Mouse (Mus musculus) intestine, embryonic 15.5 days (tissue): ENCODE results near the gene Dnttip2. TPM values are rescaled to one million over a fixed set of nuclear protein-coding genes. Genes with fewer than 3 reads are reported as not detected.
"Not testable (repeated sequence)": the region's sequence is repeated elsewhere in the genome, so short reads cannot be mapped to it uniquely, and the experiment has no call there.

ENCODE experiments used
- ATAC-seq: fragments of 200-750 bp; cut with Nextera tagmentation; 2 replicates; pipeline ENCODE4 v1.8.0; 2017; ENCODE audit warnings: moderate TSS enrichment, moderate library complexity
- H3K27ac ChIP-seq: fragments of 300-500 bp; sonication (generic); 2 replicates; pipeline ENCODE4 v1.5.1; 2015; ENCODE audit warnings: mild to moderate bottlenecking, inconsistent platforms
- H3K27me3 ChIP-seq: fragments of 300-500 bp; sonication (generic); replicated peaks from 2 replicates; pipeline ENCODE4 v1.6.1; 2015; ENCODE audit warnings: inconsistent platforms
- H3K36me3 ChIP-seq: fragments of 300-500 bp; sonication (generic); 2 replicates; pipeline ENCODE4 v1.6.1; 2015; ENCODE audit warnings: inconsistent platforms
- H3K4me1 ChIP-seq: fragments of 300-500 bp; sonication (generic); replicated peaks from 2 replicates; pipeline ENCODE4 v1.6.1; 2015; ENCODE audit warnings: inconsistent platforms
- H3K4me2 ChIP-seq: fragments of 300-500 bp; sonication (generic); replicated peaks from 2 replicates; pipeline ENCODE4 v1.6.1; 2015; ENCODE audit warnings: mild to moderate bottlenecking, inconsistent platforms
- H3K4me3 ChIP-seq: fragments of 300-500 bp; sonication (generic); replicated peaks from 2 replicates; pipeline ENCODE4 v1.5.1; 2015; ENCODE audit warnings: inconsistent platforms
- H3K9ac ChIP-seq: fragments of 300-500 bp; sonication (generic); 2 replicates; pipeline ENCODE4 v1.6.1; 2015; ENCODE audit warnings: inconsistent platforms
- H3K9me3 ChIP-seq: fragments of 300-500 bp; sonication (generic); 2 replicates; pipeline ENCODE4 v1.6.1; 2016; ENCODE audit warnings: inconsistent platforms
- WGBS: fragments of 180-500 bp; shearing (Covaris S2); methylation state at CpG from one replicate; pipeline ENCODE4 v1.1.7; 2015; 5-methylcytosine and 5-hydroxymethylcytosine counted together
- polyA plus RNA-seq: library from polyadenylated mRNA; unstranded; fragments of >200 nt; fragmentation: Nextera tagmentation; extraction: Ambion mirVana; gene quantifications from 2 replicates; pipeline ENCODE4 v1.2.1, GENCODE M21; 2015

Dnttip2 gene
- polyA plus RNA-seq: 68.3 and 77.4 TPM in 2 replicates

GRCm38 (mm10) chr3:122274241-122275024, at the start of gene Dnttip2:
TSS of gene Dnttip2 (plus strand) at chr3:122274388.
- peak within 1 kb of the TSS; percentile 57 for H3K4me2 ChIP-seq
- peaks cover 17% of the 10 kb centered on the region for H3K36me3 ChIP-seq
- H3K4me1 ChIP-seq: peaks cover 29% of the 10 kb centered on the region
- WGBS: under 1% methylated on average over 57 of the region's 57 CpGs
- peak within 1 kb of the TSS; percentile 89 for H3K4me3 ChIP-seq
- H3K27me3 ChIP-seq: no peaks in the 10 kb centered on the region
- ATAC-seq: peak; percentile 98
- H3K9ac ChIP-seq: peak within 1 kb of the TSS; percentile 96
- H3K27ac ChIP-seq: peak within 1 kb of the TSS; percentile 75
- no peaks in the 10 kb centered on the region for H3K9me3 ChIP-seq

GRCm38 (mm10) chr3:122226972-122227371, 47.2 kb upstream of the Dnttip2 start:
- H3K9ac ChIP-seq, H3K36me3 ChIP-seq, ATAC-seq, H3K4me3 ChIP-seq, H3K9me3 ChIP-seq, H3K27me3 ChIP-seq, H3K4me2 ChIP-seq, H3K4me1 ChIP-seq, H3K27ac ChIP-seq: not testable (repeated sequence)
- 60% methylated on average over 6 of the region's 6 CpGs for WGBS

GRCm38 (mm10) chr3:122235772-122236171, 38.4 kb upstream of the Dnttip2 start:
- 22% methylated on average over 1 of the region's 1 CpGs for WGBS
- ATAC-seq: peak; percentile 78
- no peaks in the 10 kb centered on the region for H3K9me3 ChIP-seq

GRCm38 (mm10) chr3:122242876-122243275, 31.3 kb upstream of the Dnttip2 start:
- WGBS: 51% methylated on average over 6 of the region's 6 CpGs
- no peaks in the 10 kb centered on the region for H3K27me3 ChIP-seq
- no peak overlapping the region for H3K4me2 ChIP-seq
- no peak for ATAC-seq
- no peak overlapping the region for H3K9ac ChIP-seq
- H3K4me1 ChIP-seq: peaks cover 15% of the 10 kb centered on the region
- H3K4me3 ChIP-seq: no peak overlapping the region
- H3K27ac ChIP-seq: no peak overlapping the region
- H3K36me3 ChIP-seq: no peaks in the 10 kb centered on the region
- H3K9me3 ChIP-seq: no peaks in the 10 kb centered on the region

More at GRCm38 (mm10) chr3:122235772-122236171, 38.4 kb upstream of the Dnttip2 start:
- Histone ChIP-seq H3K27ac (no peak overlapping the region), H3K4me2 (no peak overlapping the region), H3K27me3 (no peaks in the 10 kb centered on the region), H3K4me3 (no peak overlapping the region), H3K36me3 (no peaks in the 10 kb centered on the region), H3K9ac (no peak overlapping the region), H3K4me1 (0 out of 2 replicates have a peak, but pooled peaks cover 4% of the 10 kb centered on the region)

GRCm38 (mm10) chr3:122243416-122244167, 30.6 kb upstream of the Dnttip2 start:
- ATAC-seq: no peak
- H3K27me3 ChIP-seq: no peaks in the 10 kb centered on the region
- H3K4me3 ChIP-seq: no peak overlapping the region
- no peak overlapping the region for H3K4me2 ChIP-seq
- 56% methylated on average over 14 of the region's 14 CpGs for WGBS
- H3K4me1 ChIP-seq: peaks cover 16% of the 10 kb centered on the region
- no peaks in the 10 kb centered on the region for H3K9me3 ChIP-seq
- H3K27ac ChIP-seq: no peak overlapping the region
- no peak overlapping the region for H3K9ac ChIP-seq
- no peaks in the 10 kb centered on the region for H3K36me3 ChIP-seq

- WGBS: 44% methylated on average over 6 of the region's 6 CpGs
- Histone ChIP-seq H3K36me3 (no peaks in the 10 kb centered on the region), H3K4me1 (peaks cover 16% of the 10 kb centered on the region), H3K4me3 (peak overlapping the region; percentile 96), H3K27ac (no peak overlapping the region), H3K9ac (no peak overlapping the region), H3K4me2 (peak overlapping the region; percentile 59), H3K9me3 (no peaks in the 10 kb centered on the region), H3K27me3 (no peaks in the 10 kb centered on the region)
- ATAC-seq: no peak
These were observed 29.4 kb upstream of the Dnttip2 start for GRCm38 (mm10) chr3:122244759-122245158.

GRCm38 (mm10) chr3:122245215-122245877, 28.8 kb upstream of the Dnttip2 start, which contains the start of gene Gclm:
TSS of gene Gclm (plus strand) at chr3:122245557.
- no peaks in the 10 kb centered on the region for H3K9me3 ChIP-seq
- WGBS: under 1% methylated on average over 82 of the region's 90 CpGs

GRCm38 (mm10) chr3:122245878-122246332, 28.3 kb upstream of the Dnttip2 start:
- Histone ChIP-seq H3K9ac (peak overlapping the region; percentile 86), H3K4me1 (peaks cover 16% of the 10 kb centered on the region), H3K4me2 (peak overlapping the region; percentile 80), H3K36me3 (no peaks in the 10 kb centered on the region), H3K4me3 (peak overlapping the region; percentile 96), H3K9me3 (no peaks in the 10 kb centered on the region), H3K27me3 (no peaks in the 10 kb centered on the region), H3K27ac (peak overlapping the region; percentile 92)
- under 1% methylated on average over 50 of the region's 50 CpGs for WGBS
- ATAC-seq: peak; percentile 56

More at GRCm38 (mm10) chr3:122245215-122245877, 28.8 kb upstream of the Dnttip2 start, which contains the start of gene Gclm:
- Histone ChIP-seq H3K9ac (peak within 1 kb of the TSS; percentile 86), H3K4me3 (peak within 1 kb of the TSS; percentile 96), H3K36me3 (no peaks in the 10 kb centered on the region), H3K4me1 (peaks cover 16% of the 10 kb centered on the region), H3K27ac (peak within 1 kb of the TSS; percentile 92), H3K4me2 (peak within 1 kb of the TSS; percentile 80), H3K27me3 (no peaks in the 10 kb centered on the region)
- peak; percentile 98 for ATAC-seq

- WGBS: 32% methylated on average over 6 of the region's 6 CpGs
- Histone ChIP-seq H3K4me2 (peak overlapping the region; percentile 80), H3K9me3 (no peaks in the 10 kb centered on the region), H3K36me3 (no peaks in the 10 kb centered on the region), H3K4me3 (peak overlapping the region; percentile 96), H3K27ac (0 out of 2 replicates have a peak overlapping the region, but pooled peaks have one; percentile 92), H3K9ac (peak overlapping the region; percentile 86), H3K4me1 (peaks cover 16% of the 10 kb centered on the region), H3K27me3 (no peaks in the 10 kb centered on the region)
- no peak for ATAC-seq
These were observed 27.8 kb upstream of the Dnttip2 start for GRCm38 (mm10) chr3:122246406-122246805.

- H3K9ac ChIP-seq: 0 out of 2 replicates have a peak overlapping the region, but pooled peaks have one; percentile 6
- peak overlapping the region; percentile 96; the same call in 1 of the 2 replicates for H3K4me3 ChIP-seq
- 46% methylated on average over 12 of the region's 12 CpGs for WGBS
- H3K36me3 ChIP-seq: no peaks in the 10 kb centered on the region
- H3K4me1 ChIP-seq: peaks cover 16% of the 10 kb centered on the region
- no peaks in the 10 kb centered on the region for H3K27me3 ChIP-seq
- no peaks in the 10 kb centered on the region for H3K9me3 ChIP-seq
- peak overlapping the region; percentile 80 for H3K4me2 ChIP-seq
- no peak for ATAC-seq
- peak overlapping the region; percentile 55; the same call in 1 of the 2 replicates for H3K27ac ChIP-seq
These were observed 27.0 kb upstream of the Dnttip2 start for GRCm38 (mm10) chr3:122246986-122247767.

- WGBS: 98% methylated on average over 2 of the region's 2 CpGs
- Histone ChIP-seq H3K27me3 (no peaks in the 10 kb centered on the region), H3K4me2 (peak overlapping the region; percentile 80; the same call in 1 of the 2 replicates)
These were observed 26.5 kb upstream of the Dnttip2 start for GRCm38 (mm10) chr3:122247768-122248100.

More at GRCm38 (mm10) chr3:122247768-122248100, 26.5 kb upstream of the Dnttip2 start:
- Histone ChIP-seq H3K27ac (peak overlapping the region; percentile 55; the same call in 1 of the 2 replicates), H3K9me3 (no peaks in the 10 kb centered on the region), H3K36me3 (no peaks in the 10 kb centered on the region), H3K4me3 (0 out of 2 replicates have a peak overlapping the region, but pooled peaks have one; percentile 18), H3K4me1 (peaks cover 16% of the 10 kb centered on the region), H3K9ac (no peak overlapping the region)
- 0 out of 2 replicates have a peak, but pooled peaks have one; percentile 5 for ATAC-seq
